Mouse (Mus musculus) NIH3T3 (cell line): ENCODE measurements around the gene Pdxp.

Experiments
- DNase-seq: peaks from one replicate; pipeline ENCODE4 v3.0.0-alpha.2; 2012; ENCODE audit warnings: low read depth

Pdxp gene

DNA sequence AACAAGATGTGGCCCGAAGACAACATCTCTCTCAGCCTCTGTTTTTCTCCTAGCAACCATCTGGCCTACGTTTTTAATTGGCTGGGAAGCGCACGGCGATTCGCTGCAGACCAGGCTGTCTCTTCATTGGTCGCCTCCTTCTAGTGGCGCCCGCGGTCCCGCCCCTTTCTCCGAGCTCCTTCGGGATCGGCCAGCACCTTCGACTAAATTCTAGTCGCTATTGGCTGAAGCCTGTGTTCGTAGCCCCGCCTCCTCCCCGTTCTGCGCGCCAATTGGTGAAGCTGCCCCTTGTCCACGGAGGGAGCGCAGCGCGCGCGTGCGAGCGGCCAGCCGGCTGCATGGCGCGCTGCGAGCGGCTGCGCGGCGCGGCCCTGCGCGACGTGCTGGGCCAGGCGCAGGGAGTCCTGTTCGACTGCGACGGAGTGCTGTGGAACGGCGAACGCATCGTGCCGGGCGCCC lies at the start of gene Pdxp:
TSS of gene Pdxp (plus strand) at position 288 of the 459 bp plus-strand sequence.
- peak; percentile 70 for DNase-seq

DNA sequence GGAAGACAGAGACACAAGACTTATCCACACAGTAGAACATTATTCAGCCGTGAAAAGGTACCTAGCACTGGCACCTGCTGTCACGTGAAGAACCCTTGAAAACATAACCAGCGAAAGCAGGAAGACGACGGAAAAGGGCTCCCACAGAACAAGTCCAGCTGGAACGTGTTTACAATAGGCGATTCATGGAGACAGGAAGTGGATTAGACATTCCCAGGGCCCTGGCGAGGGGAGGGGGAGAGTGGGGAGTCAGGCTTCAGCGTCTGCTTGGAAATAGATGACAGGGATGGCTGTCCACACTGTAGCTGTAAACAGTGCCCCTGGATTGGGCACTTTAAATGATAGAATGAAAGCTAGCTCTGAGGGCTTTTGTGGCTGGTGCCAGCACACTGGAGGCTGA lies 45.3 kb upstream of the Pdxp start:
- no peak for DNase-seq

DNA sequence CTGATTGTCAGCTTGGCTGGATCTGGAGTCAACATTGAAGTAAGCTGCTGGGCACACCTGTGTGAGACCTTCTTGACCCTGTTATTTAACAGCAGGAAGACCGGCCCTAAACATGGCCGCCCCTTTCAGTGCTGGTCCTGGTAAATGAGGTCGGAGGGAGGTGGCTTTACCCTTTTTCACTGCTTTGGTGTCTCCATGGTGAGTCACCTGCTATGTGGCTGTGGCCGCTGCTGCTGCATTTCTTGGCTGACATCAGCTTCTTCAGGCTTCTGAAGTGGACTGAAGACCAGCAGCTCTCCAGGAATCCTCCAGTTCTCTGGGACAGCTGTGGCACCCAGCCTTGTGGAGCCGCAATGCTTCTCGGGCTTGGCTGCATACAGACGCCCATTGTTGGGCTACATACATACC lies 44.9 kb upstream of the Pdxp start:
- DNase-seq = no peak

DNA sequence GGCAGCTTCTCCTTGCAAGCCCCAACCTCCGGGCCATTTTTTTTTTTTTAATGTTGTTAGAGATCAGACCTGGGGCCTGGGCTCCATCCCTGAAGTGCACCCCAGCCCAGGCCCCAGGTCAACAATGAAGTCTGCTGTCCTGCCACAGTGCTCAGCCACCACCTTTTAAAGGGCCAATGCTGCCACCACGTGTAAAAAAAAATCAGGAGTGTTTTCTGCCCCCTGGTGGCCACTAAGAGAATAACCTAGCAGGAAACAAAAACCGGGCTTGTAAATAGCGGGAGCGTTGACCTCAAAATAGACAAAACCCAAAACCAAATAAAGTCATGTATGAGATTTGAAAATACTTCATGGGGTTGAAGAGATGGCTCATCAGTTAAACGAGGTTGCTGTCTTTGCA lies 43.9 kb upstream of the Pdxp start:
- peak; percentile 76 for DNase-seq

DNA sequence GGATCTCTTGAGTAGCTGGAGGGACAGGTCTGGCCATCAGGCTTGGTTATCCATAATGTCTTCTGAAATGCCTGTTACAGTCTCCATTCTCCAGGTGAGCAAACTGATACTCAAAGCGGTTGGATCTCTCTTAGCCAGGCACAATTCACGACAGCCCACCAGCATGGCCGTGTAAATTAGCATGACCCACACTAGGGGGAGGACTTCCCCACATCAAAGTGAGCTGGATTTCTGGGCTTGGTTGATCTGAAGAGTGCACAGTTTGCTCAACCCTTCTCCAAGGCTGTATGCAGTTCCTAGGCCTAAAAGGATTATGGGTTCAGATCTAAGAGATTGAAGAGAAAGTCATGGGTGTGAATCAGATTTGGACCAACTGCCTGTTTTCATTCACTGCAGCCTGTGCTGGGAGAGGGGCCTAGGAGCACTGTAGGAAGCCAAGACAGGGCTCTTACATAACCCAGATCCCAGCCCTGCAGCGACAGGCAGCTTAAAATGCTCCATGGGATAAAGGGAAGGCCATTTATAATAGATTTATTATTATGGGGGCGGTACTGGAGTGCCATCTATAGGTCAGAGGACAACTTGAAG lies 41.6 kb upstream of the Pdxp start:
- no peak for DNase-seq

DNA sequence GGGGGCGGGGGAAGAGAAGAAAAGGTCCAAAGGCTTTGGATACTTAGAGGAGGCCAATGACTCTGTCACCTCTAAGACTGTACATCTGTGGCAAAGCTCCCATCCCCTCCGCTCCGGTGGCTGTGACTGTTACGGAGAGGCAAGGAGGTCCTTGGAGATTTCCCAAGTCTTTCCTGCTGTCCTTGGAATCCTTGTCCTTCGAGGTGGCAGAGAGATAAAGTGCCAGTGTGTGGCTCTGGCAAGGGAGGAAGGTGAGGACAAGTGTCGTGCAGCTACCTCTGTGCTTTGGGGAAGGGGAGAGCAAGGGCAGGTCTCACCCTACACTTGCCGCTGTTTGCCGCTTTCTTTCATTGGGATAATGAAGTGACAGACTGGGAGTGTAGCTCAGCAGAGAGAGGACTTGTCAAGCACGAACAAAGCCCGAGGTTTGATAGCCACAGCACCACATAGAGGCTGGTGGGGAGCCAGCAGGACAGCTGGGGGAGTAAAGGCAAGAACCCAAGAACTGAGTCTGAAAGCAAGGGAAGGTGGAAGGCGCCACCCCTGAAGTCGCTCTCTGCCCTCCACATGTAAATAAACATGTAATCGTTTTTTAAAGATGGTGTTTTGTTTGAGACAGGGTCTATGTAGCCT lies 39.8 kb upstream of the Pdxp start:
- DNase-seq = no peak

DNA sequence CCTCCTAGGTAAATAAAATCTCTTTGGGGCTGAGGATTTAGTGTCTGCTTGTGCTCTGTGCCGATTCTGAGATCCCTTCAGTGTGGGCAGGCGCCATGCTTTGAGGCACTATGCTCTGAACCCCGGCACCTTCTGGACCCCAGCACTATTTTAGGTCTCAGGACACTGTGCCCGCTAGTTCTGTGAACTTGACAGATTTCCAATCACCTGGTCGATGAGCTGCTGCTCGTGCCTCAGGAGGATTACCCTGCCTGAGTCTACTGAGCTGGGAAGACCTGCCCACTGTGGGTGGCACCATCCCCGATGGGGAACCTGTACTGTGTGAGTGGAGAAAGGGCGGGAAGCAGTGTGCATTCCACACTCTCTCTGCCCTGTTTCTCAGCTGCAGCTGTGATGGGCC lies 38.7 kb upstream of the Pdxp start:
- no peak for DNase-seq

DNA sequence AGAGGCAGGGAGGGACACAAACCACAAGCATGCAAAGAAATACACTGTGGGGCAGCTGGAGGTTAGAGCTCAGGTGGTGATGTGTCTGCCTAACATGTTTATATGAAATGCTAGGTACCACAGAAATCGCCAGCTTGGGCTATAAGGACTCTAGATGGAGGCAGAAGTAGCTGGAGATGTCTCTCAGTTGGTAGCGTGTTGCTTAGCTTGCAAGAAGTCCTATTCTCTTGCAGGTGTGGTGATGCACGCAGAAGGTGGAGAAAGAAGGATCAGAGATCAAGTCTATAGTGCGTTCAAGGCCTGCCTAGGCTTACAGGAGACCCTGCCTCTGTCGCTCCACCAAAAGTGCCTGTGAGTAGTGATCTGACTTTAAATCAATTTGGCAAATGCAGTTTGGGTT lies 38.2 kb upstream of the Pdxp start:
- DNase-seq = no peak

DNA sequence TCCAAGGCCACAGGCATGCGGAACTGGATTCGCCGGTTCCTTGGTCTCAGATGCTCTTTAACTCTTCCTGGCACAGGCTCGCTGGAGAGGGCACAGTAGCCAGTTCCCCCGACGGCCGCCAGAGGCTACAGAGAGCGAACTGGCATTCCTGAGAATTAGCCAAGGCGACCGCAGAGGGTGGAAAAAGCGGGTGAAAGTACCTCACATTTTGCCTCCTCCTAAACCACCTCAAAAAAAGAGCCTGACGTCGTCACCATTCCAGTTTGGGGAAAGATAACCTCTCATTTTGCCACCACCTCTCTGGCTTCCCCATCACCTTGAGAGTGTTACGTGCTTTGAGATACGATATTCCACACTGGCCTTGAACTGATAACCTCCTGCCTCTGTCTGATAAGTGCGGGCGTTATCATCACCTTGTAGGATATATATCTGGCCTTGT lies 37.4 kb upstream of the Pdxp start:
- peak; percentile 93 for DNase-seq

DNA sequence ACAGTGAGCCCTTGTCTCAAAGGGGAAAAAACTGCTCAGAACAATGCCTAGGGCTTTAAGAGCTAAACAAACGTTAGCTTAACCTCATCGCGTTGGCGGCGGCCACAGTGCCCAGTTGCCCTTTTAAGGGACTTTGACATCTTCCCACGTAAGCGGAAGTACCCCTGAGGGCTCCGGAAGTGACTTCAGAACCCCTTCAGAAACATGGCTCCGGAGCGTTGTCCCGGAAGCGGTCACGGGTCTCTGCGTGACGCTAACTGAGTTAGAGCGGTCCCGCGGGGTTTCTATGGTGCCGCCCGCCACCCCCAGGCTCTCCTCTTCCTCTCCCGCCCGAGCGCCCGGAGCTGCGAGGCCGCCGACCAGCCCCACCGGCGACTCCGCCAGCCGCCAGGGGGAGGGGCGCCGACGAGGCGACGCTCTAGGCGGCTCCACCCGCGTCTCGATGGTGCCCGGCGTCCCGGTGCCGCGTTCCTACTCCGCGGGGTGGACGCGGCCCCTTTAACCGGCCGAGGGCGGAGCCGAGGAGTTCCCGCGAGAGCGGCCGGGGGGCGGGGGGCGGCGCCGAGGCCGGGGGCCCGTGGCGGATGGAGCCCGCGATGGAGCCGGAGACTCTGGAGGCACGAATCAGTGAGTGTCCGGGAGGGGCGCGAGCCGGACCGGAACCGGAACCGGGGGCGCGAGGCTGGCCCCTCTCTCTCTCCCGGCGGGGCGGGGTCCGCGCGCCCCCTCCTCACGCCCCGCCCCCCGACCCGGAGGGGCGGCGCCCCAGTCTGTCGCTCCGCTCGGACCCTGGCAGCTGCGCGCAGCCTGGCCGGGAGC lies 36.5 kb upstream of the Pdxp start, which contains the start of gene Gga1:
TSS of gene Gga1 (plus strand) at position 200 of the 819 bp plus-strand sequence.
- DNase-seq = peak; percentile 98

DNA sequence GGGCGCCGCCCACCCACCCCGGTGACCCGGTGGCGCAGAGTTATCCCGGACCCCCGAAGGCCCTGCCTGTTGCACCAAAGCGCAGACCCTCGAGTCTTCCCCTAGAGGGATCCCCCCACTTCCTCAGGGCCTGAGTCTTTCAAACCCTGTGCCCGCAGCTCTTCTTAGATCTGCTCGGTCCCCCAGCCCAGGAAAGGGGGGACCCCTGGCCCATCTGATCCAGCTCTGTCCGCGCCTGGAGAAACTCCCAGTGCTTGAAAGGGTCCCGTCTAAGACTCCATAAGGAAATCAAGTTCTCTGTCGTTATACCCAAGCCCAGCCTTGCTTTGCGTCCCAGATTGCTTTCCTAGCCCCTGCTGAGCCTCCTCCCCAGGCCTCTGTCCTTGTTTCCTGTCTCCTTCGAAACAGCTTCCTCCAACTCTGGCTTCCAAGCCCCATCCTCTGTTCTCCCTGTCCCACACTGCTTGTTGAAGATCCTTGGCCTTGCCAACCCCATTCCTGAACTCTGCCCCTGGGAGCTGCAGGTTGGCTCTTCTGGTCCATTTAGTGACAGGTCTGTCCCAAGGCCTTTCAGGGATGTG lies 35.8 kb upstream of the Pdxp start:
- DNase-seq = peak; percentile 37

DNA sequence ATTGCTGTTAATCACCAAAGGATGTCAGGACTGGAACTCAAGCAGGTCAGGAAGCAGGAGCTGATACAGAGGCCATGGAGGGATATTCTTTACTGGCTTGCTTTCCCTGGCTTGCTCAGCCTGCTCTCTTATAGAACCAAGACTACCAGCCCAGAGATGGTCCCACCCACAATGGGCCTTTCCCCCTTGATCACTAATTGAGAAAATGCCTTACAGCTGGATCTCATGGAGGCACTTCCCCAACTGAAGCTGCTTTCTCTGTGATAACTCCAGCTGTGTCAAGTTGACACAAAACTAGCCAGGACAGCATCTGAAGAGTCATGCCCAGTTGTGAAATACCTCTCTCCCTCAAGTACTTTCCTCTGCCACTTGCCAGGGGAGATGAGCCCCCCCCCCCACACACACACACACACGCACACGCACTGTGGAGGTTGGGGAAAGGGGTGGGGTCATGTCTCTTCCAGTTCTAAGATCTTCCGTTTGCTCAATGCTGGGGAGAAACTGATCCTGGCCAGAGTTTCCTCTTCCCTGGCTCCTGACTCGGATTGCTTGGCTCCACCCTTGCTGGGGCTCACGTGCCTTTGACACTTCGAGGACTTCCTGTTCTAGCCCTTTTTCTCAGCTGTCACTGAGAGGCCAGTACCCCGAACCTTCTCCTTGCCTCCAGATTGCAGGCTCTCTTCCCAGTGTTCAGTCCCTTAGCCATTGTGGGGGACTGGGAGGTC lies 34.8 kb upstream of the Pdxp start:
- peak; percentile 46 for DNase-seq

DNA sequence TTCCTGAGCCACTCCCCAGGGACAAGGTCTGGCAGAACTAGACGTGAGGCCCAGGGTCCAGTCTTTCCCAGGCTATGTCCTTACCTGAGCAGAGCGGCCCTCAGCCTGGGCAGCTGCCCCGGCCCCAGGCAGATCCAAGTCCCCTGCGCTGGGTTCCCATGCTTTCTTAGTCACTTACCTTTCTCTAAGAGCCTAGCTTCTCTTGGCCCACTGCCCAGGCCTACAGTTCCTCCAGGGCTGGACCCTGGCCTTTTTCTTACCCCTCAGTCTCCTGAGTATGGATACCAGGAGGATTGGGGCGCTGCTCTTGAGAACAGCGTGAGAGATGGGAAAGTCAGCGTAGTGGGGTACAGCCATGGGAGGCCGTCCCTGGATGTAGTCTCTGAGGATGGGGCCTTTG lies 33.3 kb upstream of the Pdxp start:
- no peak for DNase-seq

DNA sequence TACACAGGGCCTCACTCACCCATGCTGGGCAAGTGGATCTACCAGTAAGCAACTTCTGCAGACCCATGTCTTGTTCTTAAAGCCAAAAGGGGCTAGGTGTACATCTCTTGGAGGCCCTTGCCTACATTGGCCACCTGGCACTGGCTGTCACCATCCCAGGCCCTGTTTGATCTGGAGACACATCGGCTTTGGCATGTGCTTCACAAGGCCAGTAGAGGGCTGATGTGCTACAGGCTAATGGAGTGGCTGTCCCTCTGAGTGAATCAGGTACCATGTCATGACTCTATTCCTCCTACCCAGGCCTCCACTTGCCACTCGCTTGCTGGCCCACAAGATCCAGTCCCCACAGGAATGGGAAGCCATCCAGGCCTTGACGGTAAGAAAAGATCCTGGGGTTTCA lies 31.9 kb upstream of the Pdxp start:
- no peak for DNase-seq

DNA sequence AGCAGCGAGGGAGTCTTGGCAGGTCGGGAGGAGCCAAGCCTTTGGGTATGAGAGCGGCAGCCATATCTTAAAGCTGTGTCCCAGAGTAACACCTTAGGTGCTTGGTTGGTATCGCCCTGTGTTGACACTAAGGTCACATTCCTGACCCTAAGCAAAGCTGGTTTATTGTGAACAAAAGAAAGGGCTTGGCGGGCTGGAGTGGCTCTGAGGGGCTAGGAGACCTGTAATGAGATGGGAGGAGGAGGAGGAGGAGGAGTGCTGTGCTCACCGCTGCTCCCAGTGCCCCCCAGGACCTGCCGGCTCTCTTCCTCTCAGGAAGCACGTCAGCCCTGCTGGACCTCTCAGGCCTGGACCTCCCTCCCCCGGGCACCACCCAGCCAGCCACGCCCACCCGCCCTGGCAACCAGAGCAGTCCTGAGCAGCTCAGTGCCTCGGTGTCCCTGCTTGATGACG lies 24.3 kb upstream of the Pdxp start:
- no peak for DNase-seq

DNA sequence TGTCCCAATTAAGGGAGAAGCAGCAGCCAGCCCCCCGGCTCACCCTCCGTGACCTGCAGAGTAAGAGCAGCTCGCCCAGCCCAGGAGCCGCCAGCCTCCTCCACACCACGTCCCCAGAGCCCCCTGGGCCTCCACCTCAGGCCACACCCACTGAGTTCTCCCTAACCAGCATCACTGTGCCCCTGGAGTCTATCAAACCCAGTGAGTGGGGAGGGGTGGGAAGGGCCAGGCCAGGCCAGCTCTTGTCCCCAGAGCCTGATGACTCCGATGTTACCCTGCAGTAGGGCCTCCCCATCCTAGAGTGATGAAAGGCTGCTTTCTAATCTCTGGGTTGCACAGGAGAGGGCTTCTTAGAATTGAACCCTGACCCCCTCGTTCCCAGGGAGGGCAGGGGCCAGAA lies 21.3 kb upstream of the Pdxp start:
- DNase-seq = no peak

DNA sequence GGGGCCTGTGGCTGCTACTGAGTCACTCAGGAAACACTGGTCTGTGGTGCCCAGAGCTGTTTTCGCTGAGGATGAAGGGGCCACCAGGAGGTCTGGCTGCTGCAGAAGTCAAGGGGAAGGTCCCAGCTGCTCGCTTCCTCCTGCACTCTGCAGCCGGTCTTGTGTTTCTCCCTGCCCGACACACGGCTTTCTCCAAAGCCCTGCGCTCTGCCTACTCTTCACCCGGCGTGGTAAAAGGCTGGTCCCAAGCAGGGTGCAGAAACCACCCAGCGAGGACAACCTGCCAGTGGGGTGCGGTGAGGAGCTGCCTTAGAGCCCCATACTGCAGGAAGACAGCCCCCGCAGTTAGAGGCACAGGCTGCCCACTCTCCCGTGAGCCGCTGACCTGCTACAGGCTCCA lies 19.0 kb upstream of the Pdxp start:
- DNase-seq = no peak

DNA sequence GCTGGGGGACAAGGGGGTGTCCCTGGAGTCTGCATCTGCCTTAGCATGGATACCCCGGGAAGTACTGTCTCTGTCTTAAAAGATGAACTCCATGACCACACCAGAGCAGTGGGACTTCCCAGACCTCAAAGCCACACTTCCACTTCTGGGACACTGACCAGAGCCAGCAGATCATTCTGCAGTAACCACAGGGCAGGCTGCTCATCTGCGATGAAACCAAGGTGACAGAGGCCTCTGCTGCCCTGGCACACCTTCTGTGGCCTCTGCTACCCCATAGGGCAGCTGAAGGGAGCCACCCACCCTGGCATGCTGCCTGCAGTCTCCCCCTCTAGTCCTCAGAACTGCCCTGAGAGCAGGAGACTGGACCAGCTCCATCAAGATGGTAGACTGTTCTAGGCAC lies 18.0 kb upstream of the Pdxp start:
- no peak for DNase-seq

DNA sequence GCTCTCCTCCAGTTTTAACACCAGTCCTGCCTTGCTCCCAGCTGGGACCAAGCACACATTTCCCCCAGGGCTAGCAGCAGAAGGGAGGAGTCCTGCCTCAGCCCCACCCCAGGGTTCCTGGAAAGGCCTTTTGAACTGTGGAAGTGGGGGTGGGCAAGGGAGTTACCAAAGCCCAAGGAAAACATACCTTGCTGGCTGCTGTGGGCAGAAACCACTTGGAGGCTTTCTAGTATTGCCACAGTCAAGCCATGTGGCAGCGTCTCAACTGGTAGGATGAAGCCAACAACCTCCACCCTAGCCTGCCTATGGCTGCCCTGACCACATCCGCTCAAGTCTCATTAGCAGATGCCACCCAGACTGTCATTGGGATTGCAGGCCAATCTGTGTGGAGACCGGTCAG lies 17.6 kb upstream of the Pdxp start:
- DNase-seq = no peak

DNA sequence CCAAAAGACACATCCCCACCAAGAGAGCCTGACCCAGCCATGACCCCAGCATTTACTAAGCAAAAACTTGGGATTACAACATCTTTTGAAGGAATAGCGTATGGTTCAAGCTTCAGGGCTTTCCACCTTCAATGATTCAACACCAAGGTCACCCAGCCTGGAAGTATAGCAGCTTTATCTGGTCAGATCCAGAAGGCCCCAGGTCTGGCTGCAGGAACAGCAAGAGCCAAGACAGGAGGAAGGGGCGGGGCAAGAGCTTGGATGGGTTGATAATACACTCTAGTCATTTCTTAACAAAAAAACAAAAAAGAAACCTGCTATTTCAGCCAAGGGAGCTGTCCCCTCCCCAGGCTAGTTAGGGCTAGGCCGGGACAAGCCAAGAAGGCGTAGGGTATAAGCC lies 16.2 kb upstream of the Pdxp start:
- peak; percentile 29 for DNase-seq

DNA sequence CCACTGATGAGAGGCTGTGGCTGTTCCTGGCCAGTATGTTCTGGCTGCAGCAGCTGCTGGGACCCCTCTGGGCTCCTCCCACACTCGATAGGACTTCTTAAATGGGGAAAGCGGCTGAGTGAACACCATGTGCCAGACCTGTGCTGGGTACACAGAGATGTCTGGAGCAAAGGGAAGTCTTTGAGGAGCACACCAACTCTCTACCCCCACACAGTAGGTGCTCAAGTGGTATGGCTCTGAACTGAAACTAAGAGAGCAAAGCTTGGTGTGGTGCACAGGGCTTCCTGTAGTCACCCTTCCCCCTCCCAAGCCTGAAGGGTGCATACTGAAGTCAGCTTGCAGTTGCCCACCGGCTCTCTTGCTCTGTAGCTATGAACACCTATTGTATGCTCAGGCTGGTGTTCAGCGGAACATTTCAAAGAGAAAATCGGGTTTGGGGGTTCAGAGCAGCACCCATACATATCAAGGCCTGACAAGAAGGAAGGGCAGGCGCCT lies 15.2 kb upstream of the Pdxp start:
- no peak for DNase-seq

DNA sequence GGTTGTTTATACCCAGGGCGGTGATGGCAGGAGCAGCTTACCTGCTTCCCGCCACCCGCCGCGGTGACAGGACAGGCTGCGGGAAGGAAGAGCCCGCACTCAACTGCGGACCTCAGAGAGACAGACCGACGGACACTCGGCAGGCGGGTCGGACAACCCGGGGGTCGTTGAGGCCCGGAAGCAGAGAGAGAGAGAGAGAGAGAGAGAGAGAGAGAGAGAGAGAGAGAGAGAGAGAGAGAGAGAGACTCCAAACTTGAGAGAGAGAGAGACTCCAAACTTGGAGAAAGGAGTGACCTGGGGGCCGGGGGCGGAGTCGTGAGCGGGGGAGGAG lies 14.3 kb upstream of the Pdxp start, which contains the start of gene Gm49510:
TSS of gene Gm49510 (plus strand) at position 259 of the 331 bp plus-strand sequence.
- no peak for DNase-seq
